Mouse (Mus musculus): Measurements from ENCODE around the gene Olfr721-ps1.

Olfr721-ps1 gene

DNA sequence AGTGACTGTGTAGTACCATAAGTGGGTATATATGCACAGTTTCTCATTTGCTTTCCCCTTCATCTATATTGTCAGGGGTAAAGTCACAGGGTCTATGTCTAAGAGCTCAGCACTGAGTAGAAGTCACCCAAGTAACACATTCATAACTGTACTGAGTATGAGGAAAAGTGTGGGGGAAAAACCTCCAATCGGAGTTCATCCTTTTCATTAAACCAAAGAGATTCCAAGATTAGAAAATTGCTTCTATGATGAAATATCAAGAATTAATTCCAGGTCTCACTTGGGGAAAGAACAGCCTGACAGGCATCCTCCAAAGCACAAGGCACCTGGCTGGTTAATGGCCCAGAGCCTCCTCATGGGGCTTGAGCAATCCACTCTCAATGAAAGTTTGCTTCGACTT is at the start of gene Olfr721-ps1:
Gene Olfr721-ps1 (plus strand): TSS at position 301 of the 400 bp plus-strand sequence.
- DNase-seq (ENCODE audit: low spot score in 2 of 2), result no peak

DNA sequence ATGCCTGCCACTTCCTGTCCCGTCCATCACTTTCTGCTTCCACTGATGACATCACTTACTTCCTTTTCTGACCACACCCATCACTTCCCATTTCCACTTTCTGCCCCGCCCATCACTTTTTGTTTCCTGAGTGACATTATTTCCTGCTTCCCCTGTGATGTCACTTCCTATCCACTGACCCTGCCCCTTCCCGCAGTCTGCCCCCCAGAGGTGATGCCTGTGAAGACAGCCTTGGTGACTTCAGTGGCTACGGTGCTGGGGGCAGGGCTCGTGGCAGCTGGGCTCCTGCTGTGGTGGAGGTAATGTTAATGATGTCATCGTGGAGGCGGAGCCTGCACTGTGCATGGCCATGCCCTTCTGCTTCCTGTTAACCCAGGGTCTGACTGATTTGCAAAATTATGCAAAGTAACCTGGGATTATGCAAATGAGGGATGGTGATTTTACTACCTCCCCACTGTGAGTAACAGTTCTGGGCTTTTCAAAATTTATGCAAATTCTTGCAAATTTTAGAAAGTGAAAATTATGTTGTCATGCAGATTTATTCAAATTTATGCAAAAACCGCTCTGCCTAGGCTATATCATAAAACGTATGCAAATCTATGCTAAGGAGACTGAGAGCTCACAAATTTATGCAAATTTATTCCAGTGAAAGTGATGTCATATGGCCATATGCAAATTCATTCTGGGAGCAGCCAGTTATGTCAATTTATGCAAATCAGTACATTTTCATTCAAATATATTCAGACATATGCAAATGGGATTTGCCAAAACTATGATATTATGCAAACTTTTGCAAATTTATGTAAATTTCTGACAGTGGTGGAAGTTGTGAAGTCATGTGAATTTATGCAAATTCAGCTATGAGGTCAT is 49.1 kb upstream of the Olfr721-ps1 start:
- DNase-seq (ENCODE audit: low spot score in 2 of 2), result no peak

DNA sequence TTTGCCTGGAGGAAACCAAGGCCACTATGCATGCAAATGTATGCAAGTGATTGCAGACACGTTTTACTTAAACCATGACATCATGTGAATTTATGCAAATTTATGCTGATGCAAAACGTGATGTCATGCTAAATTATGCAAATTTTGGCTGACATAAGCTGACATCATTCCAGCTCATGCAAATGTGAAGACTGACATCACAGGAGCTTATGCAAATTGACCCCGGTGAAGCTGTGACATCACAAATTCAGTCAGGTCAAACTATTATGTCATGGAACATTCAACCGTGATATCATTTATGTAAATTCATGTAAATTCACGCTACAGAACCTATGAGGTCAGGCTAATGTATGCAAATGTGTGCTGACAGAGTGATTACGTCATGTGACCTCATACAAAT is 48.5 kb upstream of the Olfr721-ps1 start:
- no peak for DNase-seq (ENCODE audit: low spot score in 2 of 2)

GRCm38 (mm10) chr14:14353081-14353732 is 47.9 kb upstream of the Olfr721-ps1 start:
- DNase-seq (ENCODE audit: low spot score in 2 of 2), result no peak

DNA sequence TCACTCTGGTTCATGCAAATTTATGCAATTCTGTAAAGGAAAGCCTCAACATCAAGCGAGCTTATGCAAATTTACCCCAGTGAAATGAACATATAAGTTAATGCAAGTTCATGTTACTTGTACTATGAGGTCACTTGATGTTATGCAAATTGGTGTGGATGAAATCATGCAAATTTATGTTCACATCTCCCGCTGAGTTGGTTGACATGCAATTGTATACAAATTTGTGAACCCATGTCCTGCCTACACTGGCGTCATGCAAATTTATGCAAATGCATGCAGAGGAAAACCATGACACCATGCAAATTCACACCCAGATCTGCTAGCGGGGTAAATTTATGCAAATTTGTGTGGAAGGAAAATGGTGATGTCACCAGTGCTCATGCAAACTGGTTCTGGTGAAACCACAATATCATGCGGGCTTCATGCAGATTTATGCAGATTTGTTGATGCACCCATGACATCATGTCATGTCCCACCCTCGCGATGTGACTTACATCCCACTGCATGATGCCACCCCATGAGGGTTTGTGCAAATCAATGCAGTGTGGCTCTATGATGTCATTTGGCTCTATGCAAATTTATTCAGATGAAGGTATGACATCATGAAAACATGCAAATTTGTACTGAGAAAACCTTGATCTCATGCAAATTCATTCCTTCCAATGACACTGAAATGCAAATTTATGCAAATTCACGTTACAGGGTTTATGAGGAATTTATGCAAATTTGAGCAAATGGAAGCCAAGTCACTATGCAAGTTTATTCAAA is 47.2 kb upstream of the Olfr721-ps1 start:
- DNase-seq (ENCODE audit: low spot score in 2 of 2), result no peak

DNA sequence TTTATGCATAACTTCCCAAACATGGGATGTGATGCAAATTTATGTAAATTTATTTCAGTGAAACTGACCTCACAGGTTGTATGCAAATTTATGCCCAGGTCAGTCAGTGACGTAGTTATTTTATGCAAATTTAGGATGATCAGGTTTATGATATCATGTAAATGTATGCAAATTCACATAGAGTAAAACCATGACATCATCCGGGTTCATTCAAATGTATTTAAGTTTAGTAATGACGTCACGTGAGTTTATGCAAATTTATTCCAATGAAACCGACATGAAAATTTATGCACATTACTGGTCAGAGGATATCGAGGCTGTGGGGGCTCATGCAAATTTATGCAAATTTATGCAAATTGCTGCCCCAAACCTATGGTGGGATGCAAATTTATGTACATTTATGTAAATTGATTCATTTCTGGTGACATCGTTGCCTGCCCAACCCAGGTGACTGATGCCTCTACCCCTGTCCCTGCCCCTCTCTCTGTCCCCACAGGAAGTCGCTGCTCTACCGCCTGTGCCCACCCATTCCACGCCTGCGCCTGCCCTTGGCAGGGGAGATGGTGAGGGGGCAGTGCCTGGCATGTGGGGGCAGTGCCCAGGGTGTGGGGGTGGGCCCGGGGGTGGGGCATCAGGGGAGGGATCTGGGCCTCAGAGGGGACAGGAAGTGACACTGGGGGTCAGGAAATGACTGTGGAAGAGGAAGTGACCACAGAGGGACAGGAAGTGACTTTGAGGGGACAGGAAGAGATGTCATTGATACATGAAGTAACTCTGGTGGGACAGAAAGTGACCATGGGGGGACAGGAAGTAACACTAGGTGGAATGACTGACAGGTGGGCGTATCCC is 46.4 kb upstream of the Olfr721-ps1 start:
- DNase-seq (ENCODE audit: low spot score in 2 of 2), result no peak

DNA sequence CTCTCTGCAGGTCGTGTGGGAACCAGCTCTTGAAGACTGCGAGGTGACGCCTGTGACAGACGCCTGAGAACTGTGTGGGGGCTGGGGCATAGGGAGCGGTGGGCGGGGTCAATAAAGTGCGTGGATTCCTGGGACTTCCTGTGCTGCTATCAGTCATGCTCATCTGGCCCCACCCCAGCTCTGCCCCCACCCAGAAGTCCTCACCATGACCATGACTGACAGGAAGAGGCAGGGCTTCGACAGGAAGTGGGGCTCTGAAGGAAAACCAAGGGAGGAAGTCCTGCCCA is 45.8 kb upstream of the Olfr721-ps1 start:
- no peak for DNase-seq (ENCODE audit: low spot score in 2 of 2)

- DNase-seq (ENCODE audit: low spot score in 2 of 2), result no peak
These were observed 5.6 kb upstream of the Olfr721-ps1 start for GRCm38 (mm10) chr14:14395535-14395934.

- DNase-seq (ENCODE audit: low spot score in 2 of 2), result no peak
These were observed 35.1 kb downstream of the Olfr721-ps1 start for GRCm38 (mm10) chr14:14436078-14436658.
